Mouse (Mus musculus) ES-E14 (cell line): Measurements from ENCODE around the gene Acaca. TPM values are rescaled to one million over a fixed set of nuclear protein-coding genes. Genes with fewer than 3 reads are reported as not detected.
A peak's percentile ranks its signal among the peaks of the same experiment; 100 is the strongest.

Source experiments
- DNase-seq: peaks from one replicate; pipeline ENCODE4 v3.0.0-alpha.2; 2013; ENCODE audit warnings: low read depth, low spot score
- H3K27ac ChIP-seq: 2 replicates; pipeline ENCODE4 v1.5.1; 2012; ENCODE audit warnings: low read depth, mild to moderate bottlenecking, low read length, moderate library complexity, mixed read lengths; ENCODE audit not compliant: poor library complexity, insufficient read depth, severe bottlenecking
- H3K36me3 ChIP-seq: 2 replicates; pipeline ENCODE4 v1.6.1; 2012; ENCODE audit warnings: mild to moderate bottlenecking, low read length, moderate library complexity, mixed read lengths; ENCODE audit not compliant: control insufficient read depth, poor library complexity, insufficient read depth, severe bottlenecking
- H3K4me1 ChIP-seq, 2 experiments: fragments of 150-350 bp in 1 of 2; sonication (generic) in 1 of 2; 2 replicates each; pipeline ENCODE4 v1.6.1; 2012; ENCODE audit warnings: low read length in 2 of 2, mild to moderate bottlenecking in 1 of 2, mixed read lengths in 1 of 2; ENCODE audit not compliant: control insufficient read depth in 2 of 2, insufficient read depth in 2 of 2, poor library complexity in 1 of 2
- H3K4me3 ChIP-seq, 2 experiments: fragments of 150-350 bp in 1 of 2; sonication (generic) in 1 of 2; 2 replicates each; pipeline ENCODE4 v1.5.1; 2012; ENCODE audit warnings: low read length in 2 of 2, low read depth in 1 of 2, mild to moderate bottlenecking in 1 of 2, mixed read lengths in 1 of 2; ENCODE audit not compliant: insufficient read depth in 1 of 2, poor library complexity in 1 of 2, severe bottlenecking in 1 of 2
- H3K9ac ChIP-seq: 2 replicates; pipeline ENCODE4 v1.6.1; 2012; ENCODE audit warnings: low read depth, mild to moderate bottlenecking, low read length, mixed read lengths; ENCODE audit not compliant: poor library complexity, insufficient read depth, severe bottlenecking
- H3K9me3 ChIP-seq: fragments of 150-350 bp; sonication (generic); 2 replicates; pipeline ENCODE4 v1.6.1; 2012; ENCODE audit warnings: low read depth, mild to moderate bottlenecking, low read length; ENCODE audit not compliant: control insufficient read depth, insufficient read depth
- CHD2 ChIP-seq: IDR thresholded peaks from 2 replicates; pipeline ENCODE4 v1.6.1; 2014; ENCODE audit warnings: mild to moderate bottlenecking, low read depth, low read length, inconsistent platforms
- HCFC1 ChIP-seq: IDR thresholded peaks from 2 replicates; pipeline ENCODE4 v1.6.1; 2012; ENCODE audit warnings: low read length, inconsistent platforms, borderline replicate concordance; ENCODE audit not compliant: insufficient read depth
- MAFK ChIP-seq: IDR thresholded peaks from 2 replicates; pipeline ENCODE4 v1.6.1; 2014; ENCODE audit warnings: mild to moderate bottlenecking, low read depth, low read length, inconsistent platforms; ENCODE audit not compliant: insufficient read depth
- ZC3H11A ChIP-seq: IDR thresholded peaks from 2 replicates; pipeline ENCODE4 v1.6.1; 2012; ENCODE audit warnings: low read depth, mild to moderate bottlenecking, inconsistent platforms, low read length, borderline replicate concordance
- ZNF384 ChIP-seq: IDR thresholded peaks from 2 replicates; pipeline ENCODE4 v1.6.1; 2012; ENCODE audit warnings: low read depth, low read length, inconsistent platforms
- in situ Hi-C, 2 experiments: fragments of 600-800 bp; cut with MboI; formaldehyde crosslinking; loops; one replicate each; pipeline ENCODE4 v1.15.1; 2025; ENCODE audit warnings: low sequenced_read_pairs in 2 of 2, inconsistent platforms in 1 of 2; ENCODE audit not compliant: unreplicated experiment in 2 of 2
- total RNA-seq: library from RNA; depleted of rRNA; stranded (reverse); fragments of 300-350 nt; gene quantifications from 2 replicates; pipeline ENCODE4 v1.2.3, GENCODE M21; 2012

Gene Acaca
- total RNA-seq, 1 experiment, result 68.0 TPM

DNA sequence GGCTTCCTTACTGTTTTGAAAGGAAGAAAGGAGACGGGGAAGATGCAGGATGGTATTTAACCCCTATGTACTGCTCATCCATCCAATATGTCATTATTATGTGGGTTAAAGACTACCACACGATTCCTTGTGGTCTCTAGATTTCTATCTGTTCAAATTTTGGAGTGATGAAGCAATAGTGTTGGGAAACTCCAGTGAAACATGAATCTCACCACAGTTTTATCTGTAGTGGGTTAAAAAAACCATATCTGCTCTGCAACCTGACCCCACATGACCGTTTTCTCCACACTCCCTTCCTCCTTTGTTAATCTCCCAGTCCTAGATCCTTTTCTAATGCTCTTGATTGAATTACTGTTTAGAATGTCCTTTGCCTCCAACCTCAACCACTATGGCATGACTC, 163.1 kb downstream of the Acaca start:
- no peak overlapping the region for H3K27ac ChIP-seq
- no peak overlapping the region for H3K4me3 ChIP-seq
- H3K9ac ChIP-seq, result no peak overlapping the region
- TF ChIP-seq CHD2, result no peak
- DNase-seq, result no peak
- in situ Hi-C loops, result no loop called here
- H3K4me1 ChIP-seq, result no peaks in the 10 kb centered on the region
- no peaks in the 10 kb centered on the region for H3K9me3 ChIP-seq
- no peaks in the 10 kb centered on the region for H3K36me3 ChIP-seq

DNA sequence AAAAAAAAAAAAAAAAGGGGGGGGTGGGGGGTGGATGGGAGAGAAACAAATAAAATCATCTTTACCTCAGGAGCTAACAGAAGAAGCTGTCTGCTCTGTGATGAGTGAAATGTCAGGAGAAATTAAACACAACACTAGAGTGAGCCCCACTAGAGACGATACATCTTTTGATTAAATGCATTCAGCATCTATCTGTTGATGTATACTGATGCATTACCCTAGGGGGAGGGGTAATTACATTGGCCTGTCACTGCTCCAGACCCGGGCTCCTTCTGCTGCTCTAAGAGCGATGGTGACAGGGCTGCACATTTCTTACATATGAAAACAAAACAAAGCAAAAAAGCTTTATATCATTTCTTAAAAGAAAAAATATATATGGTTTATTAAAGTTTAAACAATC, 163.8 kb downstream of the Acaca start:
- no peaks in the 10 kb centered on the region for H3K9me3 ChIP-seq
- H3K4me3 ChIP-seq, result no peak overlapping the region
- DNase-seq, result no peak
- no peak overlapping the region for H3K9ac ChIP-seq
- H3K4me1 ChIP-seq, result no peaks in the 10 kb centered on the region
- H3K36me3 ChIP-seq, result no peaks in the 10 kb centered on the region
- H3K27ac ChIP-seq, result no peak overlapping the region
- in situ Hi-C loops, result no loop called here
- TF ChIP-seq CHD2 (no peak), ZNF384 (no peak), HCFC1 (no peak), ZC3H11A (no peak), MAFK (no peak)

- Histone ChIP-seq H3K36me3 (no peaks in the 10 kb centered on the region; the same call in 1 of the 2 replicates), H3K27ac (no peak overlapping the region), H3K4me3 (no peak overlapping the region), H3K4me1 (no peaks in the 10 kb centered on the region), H3K9me3 (no peaks in the 10 kb centered on the region), H3K9ac (no peak overlapping the region)
- no peak for TF ChIP-seq HCFC1
- TF ChIP-seq CHD2, result no peak
- peak; percentile 80 for TF ChIP-seq MAFK
- TF ChIP-seq ZC3H11A, result no peak
- no peak for DNase-seq
- in situ Hi-C loops, result no loop called here
Measured at GRCm38 (mm10) chr11:84296337-84296736, 166.9 kb downstream of the Acaca start.

- in situ Hi-C loops, result no loop called here
- Histone ChIP-seq H3K4me1 (no peaks in the 10 kb centered on the region), H3K36me3 (peaks cover 2% of the 10 kb centered on the region), H3K4me3 (no peak overlapping the region), H3K9ac (no peak overlapping the region), H3K27ac (no peak overlapping the region), H3K9me3 (no peaks in the 10 kb centered on the region)
- no peak for TF ChIP-seq ZC3H11A
- no peak for TF ChIP-seq CHD2
- no peak for DNase-seq
Measured at GRCm38 (mm10) chr11:84305474-84305873, 176.0 kb downstream of the Acaca start.

GRCm38 (mm10) chr11:84306158-84306742, 176.8 kb downstream of the Acaca start:
- no peaks in the 10 kb centered on the region for H3K9me3 ChIP-seq
- H3K27ac ChIP-seq, result no peak overlapping the region
- no peak for TF ChIP-seq HCFC1
- no peak for TF ChIP-seq ZNF384
- no peak for TF ChIP-seq ZC3H11A
- no peak for TF ChIP-seq MAFK
- TF ChIP-seq CHD2, result no peak
- peaks cover 2% of the 10 kb centered on the region; the same call in 1 of the 2 replicates for H3K36me3 ChIP-seq
- DNase-seq, result no peak
- H3K4me1 ChIP-seq, result no peaks in the 10 kb centered on the region
- in situ Hi-C loops, result no loop called here
- no peak overlapping the region for H3K9ac ChIP-seq
- H3K4me3 ChIP-seq, result no peak overlapping the region
